Mouse (Mus musculus) forelimb bud, embryonic 11.5 days (tissue): Measurements from ENCODE around the gene Chn2.

Experiments used
- DNase-seq: peaks from one replicate; pipeline ENCODE4 v3.0.0-alpha.2; 2012; ENCODE audit warnings: low read depth, low spot score

The Chn2 gene

DNA sequence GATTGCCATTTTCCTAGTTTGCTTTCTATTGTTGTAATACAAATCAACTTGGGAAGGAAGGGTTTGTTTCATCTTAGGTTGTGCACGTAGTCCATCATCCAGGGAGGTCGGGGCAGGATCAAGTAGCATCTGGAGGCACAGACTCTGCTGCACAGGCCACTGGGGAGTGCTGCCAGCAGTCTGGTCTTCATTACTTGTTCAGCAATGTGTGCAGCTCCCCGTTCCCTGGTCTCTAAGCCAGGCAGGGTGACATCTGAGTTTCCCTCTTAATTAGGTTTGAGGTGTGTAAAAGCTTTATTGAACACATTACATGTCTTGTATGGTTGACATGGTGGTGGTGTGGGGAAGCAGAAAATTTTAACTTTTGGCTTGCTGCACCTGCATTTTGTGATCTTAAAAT is 79.0 kb downstream of the Chn2 start:
- peak; percentile 27 for DNase-seq

DNA sequence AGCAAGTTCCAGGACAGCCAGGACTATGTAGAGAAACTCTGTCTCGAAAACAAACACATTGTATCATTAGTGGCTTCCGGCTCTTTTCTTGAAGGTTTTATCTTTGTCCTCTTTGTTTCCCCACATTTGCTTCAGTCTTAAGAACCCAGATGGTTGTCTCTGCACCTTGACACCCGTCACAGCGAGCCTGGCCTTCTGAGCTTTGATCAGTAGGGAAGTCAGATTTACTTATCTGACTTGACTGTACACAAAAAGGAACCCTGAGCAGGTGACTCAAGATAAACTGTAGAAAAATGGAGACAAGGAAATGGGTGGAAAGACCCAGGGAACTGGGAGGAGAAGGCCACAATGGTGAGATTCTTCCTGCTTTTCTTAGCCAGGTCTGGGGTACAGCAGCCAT is 79.5 kb downstream of the Chn2 start:
- DNase-seq, result no peak

DNA sequence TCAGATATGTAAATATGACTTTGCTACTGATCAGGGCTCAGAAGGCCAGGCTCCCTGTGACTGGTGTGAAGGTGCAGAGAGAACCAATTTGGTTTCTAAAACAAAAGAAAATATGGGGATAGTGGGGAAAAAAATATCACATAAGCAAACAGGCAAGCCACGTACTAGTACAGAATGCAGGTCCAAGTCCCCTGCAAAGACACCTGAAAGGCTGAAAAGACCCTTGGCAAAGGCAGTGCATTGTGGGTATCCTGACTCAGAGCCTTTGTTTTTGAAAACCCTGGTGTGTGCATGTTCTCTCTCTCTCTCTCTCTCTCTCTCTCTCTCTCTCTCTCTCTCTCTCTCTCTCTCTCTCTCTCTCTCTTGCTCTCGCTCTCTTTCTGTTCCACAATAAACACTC is 80.1 kb downstream of the Chn2 start:
- DNase-seq, result no peak

DNA sequence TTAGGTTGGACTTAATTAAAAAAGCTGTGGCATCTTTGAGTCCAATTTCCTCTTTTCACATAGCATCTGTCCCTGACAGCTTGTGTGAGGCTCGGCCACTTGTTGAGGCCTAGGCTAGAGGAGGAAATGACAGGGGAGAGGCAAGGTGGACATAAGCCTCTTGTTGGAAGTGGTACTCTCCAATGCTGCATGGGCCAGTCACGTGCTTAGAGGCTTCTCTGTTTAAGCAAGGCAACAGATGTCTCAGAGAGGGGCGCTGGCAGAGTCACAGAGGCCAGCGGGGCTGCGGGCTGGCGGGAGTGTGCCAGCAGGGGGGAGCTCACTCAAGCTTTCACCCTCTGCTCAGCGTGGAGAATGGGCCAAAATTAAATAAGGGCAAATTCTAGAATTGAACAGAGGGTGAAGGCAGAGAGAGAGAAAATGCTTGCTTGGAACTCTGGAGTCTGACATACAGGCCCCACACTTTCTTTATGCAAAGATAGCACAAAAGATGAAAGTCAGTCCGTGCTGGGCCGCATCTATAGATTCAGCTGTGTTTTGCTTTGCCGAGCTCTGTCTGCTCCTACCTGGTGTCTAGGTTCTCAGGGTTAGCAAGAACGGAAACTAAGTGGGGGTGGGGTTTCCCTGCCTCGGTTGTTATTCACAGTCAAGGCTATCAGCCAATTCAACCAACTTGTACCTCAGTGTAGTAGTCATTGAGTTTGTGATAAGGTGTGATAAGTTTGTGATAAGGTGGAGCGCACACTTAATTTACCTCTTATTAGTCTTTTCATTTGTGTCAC is 80.7 kb downstream of the Chn2 start:
- no peak for DNase-seq

DNA sequence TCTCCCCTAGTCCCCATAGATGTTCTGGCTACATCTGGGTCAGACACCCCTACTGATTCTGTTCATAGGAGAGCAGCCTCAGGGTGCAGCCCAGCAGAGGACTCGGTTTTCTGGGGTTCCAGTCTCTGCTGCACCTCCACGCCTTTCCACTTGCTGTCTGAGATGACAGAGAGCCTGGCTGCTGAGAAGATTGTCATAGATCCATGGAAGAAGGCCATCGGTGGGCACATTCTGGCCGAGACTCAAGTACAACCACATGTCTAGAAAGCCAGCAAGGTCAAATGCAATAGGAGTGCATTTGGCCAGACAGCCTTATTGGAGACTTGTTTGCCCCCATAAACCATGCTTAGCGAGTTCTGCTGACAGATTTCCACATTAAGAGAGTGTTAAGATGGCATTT is 81.5 kb downstream of the Chn2 start:
- no peak for DNase-seq

DNA sequence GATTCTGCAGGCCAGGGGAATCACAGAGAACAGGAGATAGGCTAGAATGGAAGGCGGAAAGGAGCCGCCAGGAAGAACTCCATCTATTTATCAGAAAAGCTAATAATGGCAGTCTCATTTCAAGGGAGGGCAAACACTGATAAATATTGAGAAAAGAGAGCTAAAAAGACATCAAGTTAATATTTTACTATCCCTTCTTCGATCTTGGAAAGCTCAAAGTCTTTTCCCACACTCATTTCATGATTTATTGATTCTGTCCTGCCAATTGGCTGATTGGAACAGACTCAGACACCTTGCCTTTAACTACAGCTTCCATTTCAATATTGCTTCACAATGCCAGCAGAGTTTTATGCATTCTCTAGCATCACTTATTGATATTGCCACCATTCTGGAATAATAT is 85.2 kb downstream of the Chn2 start:
- DNase-seq, result no peak

DNA sequence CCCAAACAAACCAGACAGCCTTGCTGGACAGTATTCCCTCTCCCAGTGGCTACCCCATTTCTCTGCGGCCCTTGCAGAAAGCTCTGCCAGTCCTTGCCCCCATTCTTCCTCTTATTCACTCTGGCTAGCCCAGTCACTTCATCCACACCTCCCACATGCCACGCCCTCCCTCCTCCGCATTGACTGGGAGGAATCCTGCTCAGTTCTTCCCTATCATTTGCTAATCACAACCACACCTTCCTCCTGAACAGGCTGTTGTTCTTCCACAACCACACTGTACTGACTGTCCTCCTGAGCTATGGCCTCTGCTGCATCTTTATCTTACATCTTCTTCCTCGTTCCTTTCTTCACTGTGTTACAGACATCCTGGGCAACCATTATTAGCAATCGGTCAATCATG is 86.2 kb downstream of the Chn2 start:
- no peak for DNase-seq

DNA sequence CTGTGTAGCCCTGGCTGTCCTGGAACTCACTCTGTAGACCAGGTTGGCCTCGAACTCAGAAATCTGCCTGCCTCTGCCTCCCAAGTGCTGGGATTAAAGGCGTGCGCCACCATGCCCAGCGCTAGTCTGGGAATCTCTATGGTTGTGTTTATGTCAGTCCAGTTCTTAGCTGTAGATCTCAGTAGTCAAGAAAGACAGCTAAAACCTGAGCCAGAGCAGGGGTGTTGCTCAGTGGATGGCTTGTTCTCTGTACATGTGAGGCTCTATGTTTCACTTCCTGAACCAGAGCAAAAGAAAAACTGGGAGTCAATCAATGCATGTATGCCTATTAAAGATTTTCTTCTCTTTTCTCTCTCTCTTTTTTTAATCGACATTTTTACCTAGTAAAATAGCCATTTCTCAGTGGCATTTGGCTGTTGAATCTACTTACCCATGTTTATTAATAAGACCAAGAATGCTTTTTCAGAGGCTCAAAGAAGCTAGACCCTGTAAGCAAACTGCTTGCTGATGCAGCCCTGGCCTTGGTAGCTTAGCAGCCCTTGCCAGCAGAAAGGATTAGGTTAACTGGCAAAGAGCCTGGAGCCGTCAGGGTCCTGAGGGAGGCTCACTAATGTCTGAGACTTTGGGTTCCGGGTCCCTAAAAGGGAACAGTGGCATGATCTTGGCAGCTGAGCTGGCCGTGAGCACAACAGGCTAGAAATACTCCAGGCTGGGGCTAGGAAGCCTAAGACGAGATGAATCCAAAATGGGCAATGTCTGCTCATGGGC is 87.1 kb downstream of the Chn2 start:
- DNase-seq, result no peak

DNA sequence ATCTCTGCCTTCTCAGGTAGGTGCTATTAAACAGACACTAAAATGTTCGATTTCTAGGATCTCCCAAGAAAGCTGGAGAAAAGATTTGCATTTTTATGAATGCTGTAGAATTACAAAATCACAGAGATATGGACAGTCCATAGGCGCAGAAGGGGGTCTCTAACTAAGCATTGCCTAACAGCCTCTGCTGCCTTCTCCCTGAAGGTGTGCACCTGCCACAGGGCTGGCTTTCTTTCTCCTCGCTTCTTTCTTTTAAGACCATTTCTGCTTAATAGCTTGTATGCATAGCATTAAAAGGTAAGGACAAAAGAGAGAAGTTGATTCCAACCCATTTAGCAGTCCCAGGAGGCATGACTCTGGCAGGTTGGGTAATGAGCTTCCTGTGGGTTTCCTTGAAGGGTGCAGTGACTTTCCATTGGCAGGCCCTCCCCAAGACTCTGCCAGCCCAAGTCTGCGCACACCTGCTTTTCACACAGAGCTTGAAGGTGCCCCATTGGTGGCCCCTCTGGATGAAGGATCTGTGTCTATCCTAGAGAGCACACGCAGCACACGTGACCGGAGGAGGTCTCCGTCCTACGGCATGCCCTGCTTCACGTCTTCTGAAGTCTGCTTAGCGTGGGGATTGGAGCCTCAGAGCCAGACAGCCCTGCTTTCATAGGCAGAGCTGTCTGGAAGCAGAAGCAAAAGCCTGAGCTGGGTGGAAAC is 87.8 kb downstream of the Chn2 start:
- DNase-seq, result no peak

DNA sequence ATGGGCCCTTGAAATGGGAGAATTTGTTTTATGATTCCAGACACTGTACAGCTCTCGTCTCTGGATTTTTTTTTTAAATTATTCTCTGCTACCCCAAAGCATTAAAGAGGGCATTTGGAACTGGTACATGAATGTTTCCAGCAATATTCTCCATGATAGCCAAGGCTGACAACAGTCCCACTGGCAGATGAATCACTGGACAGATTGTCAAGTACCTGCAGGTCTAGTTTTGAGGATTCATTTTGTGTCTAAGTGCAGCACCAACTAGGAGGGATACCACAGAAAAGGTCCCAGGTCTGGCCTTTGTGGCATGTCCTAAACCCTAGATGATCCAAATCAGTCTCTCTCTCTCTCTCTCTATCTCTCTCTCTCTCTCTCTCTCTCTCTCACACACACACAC is 89.3 kb downstream of the Chn2 start:
- DNase-seq, result no peak

DNA sequence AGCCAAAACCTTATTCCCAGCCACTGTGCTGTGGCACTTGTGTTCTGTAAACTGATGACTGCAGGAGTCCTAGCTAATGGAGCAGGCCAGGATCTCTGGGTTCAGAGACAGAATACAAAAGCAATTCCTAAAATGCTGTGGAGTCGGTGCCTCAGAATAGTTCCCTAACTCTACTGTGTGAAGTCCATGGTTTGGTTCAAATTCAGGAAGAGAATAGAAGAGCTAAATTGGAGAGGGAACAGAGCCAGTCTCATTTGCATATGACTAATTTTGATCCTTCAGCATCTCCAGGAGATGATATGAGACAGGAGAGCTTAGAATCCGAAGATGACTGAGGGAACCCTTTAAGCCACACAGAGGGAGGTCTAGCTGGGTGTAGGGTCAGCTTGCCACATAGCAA is 90.2 kb downstream of the Chn2 start:
- no peak for DNase-seq

DNA sequence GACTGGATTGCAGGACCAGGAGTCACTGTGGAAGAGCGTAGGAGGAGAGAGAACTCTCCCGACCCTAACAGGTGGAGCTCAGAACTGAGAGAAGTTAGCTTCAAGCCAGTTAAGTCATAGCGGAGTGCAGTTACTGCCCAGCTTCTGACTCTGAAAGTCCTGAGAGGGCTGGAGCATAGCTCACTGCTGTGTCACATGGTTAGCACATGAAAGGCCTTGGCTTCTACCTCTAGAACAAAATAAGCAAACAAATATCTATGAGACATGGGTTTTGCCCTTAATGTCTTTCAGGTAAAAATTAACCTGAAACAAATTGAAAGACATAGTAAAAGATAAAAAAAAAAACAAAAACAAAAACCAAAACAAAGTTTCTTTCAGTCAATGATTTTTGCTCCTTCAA is 91.5 kb downstream of the Chn2 start:
- no peak for DNase-seq

DNA sequence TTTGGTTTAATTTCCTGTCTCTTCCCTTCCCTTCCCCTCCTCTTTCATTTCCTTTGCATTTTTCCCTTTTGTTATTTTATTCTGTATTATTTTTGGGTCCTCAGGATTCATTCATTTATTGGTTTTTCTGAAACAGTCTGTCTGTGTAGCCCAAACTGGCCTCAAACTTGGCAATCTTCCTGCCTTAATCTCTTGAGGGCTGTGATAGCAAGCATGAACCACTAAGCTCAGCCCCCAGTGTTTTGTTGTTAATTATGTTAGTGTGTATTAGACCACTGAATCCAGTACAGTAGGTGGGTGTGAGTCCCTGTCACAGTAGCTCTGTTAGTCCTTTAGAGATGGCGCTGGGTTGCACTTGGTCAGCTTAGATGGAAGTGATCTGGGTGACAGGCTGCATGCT is 93.2 kb downstream of the Chn2 start:
- DNase-seq, result no peak

DNA sequence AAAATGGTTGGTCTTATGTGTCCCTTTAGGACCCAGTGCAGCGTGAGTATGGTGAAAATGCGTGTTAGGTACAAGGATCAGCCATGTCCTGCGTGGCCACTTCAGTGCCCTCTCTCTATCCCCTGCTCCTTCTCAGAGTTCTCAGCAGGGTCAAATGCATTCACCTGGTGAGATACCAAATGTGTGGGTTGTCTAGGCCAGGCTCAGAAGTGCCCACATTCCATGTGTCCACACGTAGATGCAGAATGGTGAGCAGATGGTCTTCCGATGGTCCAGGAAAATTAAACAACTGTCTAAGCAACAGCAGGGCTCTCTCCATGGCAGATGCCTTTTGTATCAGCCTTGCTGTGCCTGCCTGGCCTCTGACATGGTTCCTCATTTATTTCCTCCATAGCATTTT is 93.9 kb downstream of the Chn2 start:
- DNase-seq, result no peak

DNA sequence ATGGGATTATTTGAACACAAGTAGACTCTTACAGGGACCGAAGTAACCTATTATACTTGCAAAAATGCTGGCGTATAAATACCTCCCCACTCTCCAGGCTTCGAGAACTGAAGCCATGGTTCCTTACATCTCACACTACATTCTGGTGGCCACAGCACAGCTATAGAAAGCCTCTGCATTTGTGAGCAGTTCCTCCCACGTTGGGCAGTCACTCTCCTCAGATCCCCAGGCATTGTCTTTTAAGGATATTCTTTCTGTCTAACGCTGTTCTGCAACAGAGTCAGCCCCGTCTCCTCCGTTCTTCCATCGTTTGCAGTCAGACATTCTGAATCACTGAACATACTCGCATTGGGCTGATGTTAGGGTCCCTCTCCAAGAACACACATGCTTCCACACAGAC is 98.8 kb downstream of the Chn2 start:
- no peak for DNase-seq

DNA sequence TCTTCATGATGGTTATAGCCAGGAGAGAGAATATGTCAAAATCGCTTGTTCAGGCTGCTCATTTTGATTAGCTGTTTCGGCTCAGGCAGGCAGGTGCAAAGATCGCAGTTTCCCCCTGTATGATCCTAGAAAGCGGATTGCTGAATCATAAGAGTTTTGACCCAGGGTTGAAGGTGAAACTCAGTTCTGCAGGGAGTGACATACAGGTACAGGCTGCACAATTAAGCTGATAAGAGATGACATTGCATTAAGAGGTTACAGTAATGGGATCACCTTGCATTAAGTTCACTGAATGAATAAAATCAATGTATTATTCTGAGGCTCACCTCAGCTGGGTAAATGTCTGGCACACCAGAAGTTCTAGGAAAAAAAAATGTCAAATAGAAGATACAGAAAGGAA is 101.1 kb downstream of the Chn2 start:
- no peak for DNase-seq

DNA sequence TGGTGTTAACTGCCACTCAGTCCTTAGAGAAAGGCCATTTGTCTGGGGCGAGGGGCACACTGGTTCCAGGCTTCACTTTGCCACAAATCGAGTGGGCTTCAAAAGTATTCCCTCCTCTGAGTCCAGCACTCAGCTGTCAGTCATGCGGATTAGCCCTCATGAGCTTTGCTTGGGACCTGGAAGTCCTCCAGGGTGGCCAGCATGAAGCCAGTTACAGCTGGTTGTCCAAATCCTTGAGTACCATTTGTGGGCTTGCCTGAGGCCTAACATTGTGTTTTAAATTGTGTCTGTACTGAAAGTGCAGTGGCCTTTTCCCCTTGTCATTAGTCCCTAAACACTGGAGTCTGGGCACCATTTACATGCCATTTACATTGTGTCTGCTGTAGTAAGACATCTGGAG is 101.8 kb downstream of the Chn2 start:
- no peak for DNase-seq

DNA sequence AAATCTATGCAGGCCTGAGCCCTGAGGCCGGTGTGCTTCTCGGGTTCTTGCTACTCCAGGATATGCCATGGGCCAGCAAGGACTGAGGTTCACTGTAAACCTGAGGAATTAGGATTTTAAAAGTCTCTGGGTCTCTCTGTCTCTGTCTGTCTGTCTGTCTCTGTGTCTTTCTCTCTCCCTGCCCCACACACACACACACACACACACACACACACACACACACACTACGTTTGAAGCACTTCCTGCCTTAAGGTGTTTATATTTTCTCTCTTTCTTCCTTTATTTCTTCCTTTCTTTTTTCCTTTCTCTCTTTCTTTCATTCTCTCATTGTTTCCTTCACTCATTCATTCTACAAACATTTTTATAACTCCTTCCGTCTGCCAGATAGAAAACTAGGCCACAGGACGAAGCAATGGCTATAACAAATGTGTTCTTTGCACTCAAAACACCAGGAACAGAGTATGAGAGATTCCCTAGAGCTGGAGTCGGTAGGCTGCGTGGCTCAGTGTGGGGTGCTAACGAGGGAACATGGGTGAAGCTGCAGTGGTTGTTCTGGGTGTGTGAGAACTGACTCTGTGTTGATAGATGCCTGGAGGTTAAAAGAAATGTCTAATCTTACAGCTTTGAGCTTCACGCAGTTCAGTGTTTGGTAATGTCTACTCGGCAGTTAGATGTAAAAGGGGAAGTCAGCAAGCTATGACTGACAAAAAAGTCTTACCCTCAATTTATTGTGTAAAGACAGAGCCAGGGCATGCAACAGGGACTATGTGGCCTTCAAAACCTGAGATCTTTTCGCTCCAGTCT is 103.7 kb downstream of the Chn2 start:
- no peak for DNase-seq

DNA sequence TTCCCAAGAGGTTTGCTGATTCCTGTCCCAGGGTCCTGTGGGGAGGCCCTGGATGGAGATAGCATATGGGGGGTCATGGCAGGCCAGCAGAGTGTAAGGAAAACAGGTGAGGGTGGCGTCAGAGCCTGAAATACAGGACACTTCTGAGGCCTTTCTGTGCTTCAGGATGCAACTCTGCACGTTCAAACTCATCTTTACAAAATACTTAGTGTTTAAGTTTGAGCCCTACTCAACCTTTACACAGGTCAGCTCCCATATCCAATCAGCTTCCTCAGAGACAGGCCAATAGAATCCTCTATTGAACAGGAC is 104.3 kb downstream of the Chn2 start:
- no peak for DNase-seq

DNA sequence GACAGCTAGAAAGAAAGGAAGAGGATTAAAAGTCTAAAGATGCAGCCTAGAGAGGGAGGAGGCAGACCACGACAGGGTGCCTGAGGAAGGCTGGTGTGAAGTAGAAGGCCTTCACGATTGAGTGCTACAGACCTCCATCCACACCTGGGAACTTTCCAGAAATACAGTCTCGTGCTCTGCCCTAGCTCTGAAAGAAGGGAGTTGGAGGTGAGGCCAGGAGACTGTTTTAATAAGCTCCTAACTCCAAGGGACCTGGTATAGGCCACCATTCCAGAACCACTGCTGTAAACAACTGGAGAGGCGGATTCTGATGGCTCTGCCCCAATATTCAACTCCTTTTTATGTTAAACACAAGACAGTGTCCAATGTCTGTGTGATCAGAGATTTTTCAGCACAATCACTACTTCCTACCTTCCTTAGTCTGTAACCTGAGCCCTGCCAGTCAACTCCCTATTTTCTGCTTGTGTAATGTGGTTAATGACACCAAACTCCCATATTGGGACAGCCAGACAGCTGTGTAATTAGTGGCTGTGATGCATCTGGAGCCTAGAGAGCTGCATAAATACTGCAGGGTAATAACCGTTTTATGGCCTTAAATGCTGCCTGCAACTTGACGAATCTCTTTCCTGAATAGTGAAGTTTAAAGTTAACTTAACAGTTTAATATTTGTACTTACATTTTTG is 109.6 kb downstream of the Chn2 start:
- peak; percentile 36 for DNase-seq

DNA sequence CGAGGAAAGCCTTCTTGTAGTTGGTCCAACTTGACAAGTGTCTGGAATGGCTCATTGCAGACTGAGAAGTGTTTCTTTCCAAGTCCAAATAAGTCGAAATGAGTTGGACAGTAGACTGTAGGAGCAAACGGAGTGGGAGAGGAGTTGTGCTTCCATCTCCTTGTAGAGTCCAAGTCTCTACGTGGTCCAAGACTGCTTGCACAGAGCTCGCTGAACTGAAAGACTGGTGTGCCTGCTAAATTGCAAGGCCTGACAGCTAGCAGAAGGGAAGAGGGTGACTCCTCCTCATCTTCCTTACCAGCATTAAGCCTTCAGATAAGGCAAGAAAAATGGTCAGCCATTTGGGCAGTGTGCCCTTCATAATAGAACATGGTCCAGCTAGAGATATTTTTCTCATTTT is 111.5 kb downstream of the Chn2 start:
- no peak for DNase-seq
